Comparison of ENCODE assay signal across 10 mouse cellular contexts in the genomic region with DNA sequence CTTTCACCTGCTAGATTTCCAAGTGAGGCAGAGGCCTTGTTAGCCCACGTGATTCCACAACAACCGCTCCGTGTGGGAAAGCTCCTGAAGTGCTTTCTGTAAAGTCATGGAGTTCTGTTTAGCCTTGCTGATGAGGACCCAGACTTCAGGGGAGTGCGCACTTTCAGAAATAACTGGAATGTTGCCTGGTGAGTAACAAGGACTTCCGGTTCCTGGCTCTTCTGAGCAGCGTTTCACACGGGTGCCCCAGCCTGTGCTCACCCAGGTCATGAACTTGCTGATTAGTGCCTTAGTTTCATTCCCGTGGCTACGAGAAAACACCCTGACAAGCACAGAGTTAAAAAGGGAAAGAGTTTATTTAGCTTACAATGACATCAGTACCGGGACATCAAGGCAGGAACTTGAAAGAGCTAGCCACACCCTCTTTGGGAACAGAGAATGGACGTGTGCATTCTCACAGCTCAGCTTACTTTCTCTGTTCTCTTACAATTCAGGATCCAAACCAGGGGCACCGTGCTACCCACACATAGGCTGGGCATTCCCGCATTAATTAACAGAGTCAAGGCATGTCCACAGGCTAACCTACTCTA.
DNase-seq lines count a peak whose midpoint lies in the region; ATAC-seq and TF ChIP-seq lines count a peak whose summit lies in the region.
"Had no signal": no experiment of that assay in that cellular context is flagged by ENCODE, and none has a peak within 500 bp of the region (broad histone marks: within the 10 kb centered on the region; RNA-seq: fewer than 3 reads in every experiment).

No protein-coding gene starts in this region.

- no peak for DNase-seq in hindbrain, embryonic 14.5 days (ENCODE audit: low spot score)
- peak; percentile 87 for DNase-seq in fibroblast of lung, adult 2 months (ENCODE audit: low read depth)
- DNase-seq in kidney, adult 18-20 months: peak; percentile 31
- DNase-seq in lung, postnatal 36 days: peak; percentile 66
- no peak for DNase-seq in urinary bladder, postnatal 4 days (ENCODE audit: low spot score in 2 of 2)
- DNase-seq in ovary, adult 18-20 months (ENCODE audit: low spot score): no peak
- DNase-seq in thymus, adult 2 months: no peak
- DNase-seq: thymus, postnatal 25 days had no signal

- 0 out of 2 replicates have a peak, but pooled peaks have one; percentile 38 for ATAC-seq in hindbrain, embryonic 12.5 days (ENCODE audit: low FRiP score)
- no peak for ATAC-seq in hindbrain, embryonic 14.5 days (ENCODE audit: low FRiP score)

- no peak overlapping the region for H3K9ac ChIP-seq in hindbrain, embryonic 12.5 days
- H3K9ac ChIP-seq in hindbrain, embryonic 14.5 days: no peak overlapping the region

- no peak overlapping the region for H3K4me3 ChIP-seq in hindbrain, embryonic 12.5 days
- no peak overlapping the region for H3K4me3 ChIP-seq in hindbrain, embryonic 14.5 days (replicated peaks; ENCODE audit: low read length)
- H3K4me3 ChIP-seq in thymus, adult 2 months (ENCODE audit: control insufficient read depth, insufficient read depth, low read length): no peak overlapping the region

- TF ChIP-seq POLR2A in thymus, adult 2 months (IDR thresholded peaks at IDR 0.05; ENCODE audit: control insufficient read depth, extremely low read depth, insufficient read depth, low read length, poor library complexity): no peak

- H3K4me2 ChIP-seq in hindbrain, embryonic 12.5 days (replicated peaks): no peak overlapping the region
- no peak overlapping the region for H3K4me2 ChIP-seq in hindbrain, embryonic 14.5 days (replicated peaks)

- no peak overlapping the region for H3K27ac ChIP-seq in hindbrain, embryonic 12.5 days
- H3K27ac ChIP-seq in hindbrain, embryonic 14.5 days: no peak overlapping the region
- H3K27ac ChIP-seq in thymus, adult 2 months (ENCODE audit: control insufficient read depth, insufficient read depth, low read length): no peak overlapping the region

- 56% methylated on average over 13 of the region's 13 CpGs for WGBS in hindbrain, embryonic 12.5 days
- WGBS in hindbrain, embryonic 14.5 days: 51% methylated on average over 13 of the region's 13 CpGs
- WGBS in thymus, adult 2 months: 77% methylated on average over 13 of the region's 13 CpGs

- H3K4me1 ChIP-seq in hindbrain, embryonic 12.5 days: no peaks in the 10 kb centered on the region
- H3K4me1 ChIP-seq in hindbrain, embryonic 14.5 days (replicated peaks; ENCODE audit: control insufficient read depth, insufficient read depth, low read length): no peaks in the 10 kb centered on the region
- H3K4me1 ChIP-seq in thymus, adult 2 months (replicated peaks; ENCODE audit: control insufficient read depth, insufficient read depth, low read length): no peaks in the 10 kb centered on the region

- TF ChIP-seq CTCF in thymus, adult 2 months (IDR thresholded peaks at IDR 0.05; ENCODE audit: borderline replicate concordance, control insufficient read depth, extremely low read depth, insufficient read depth, low read length, poor library complexity): no peak

- no peaks in the 10 kb centered on the region for H3K27me3 ChIP-seq in hindbrain, embryonic 12.5 days
- H3K27me3 ChIP-seq in hindbrain, embryonic 14.5 days (ENCODE audit: control insufficient read depth, insufficient read depth, low read length): no peaks in the 10 kb centered on the region
- H3K27me3 ChIP-seq in thymus, adult 2 months (ENCODE audit: control insufficient read depth, insufficient read depth, low read length): no peaks in the 10 kb centered on the region

- no peaks in the 10 kb centered on the region for H3K9me3 ChIP-seq in hindbrain, embryonic 12.5 days (replicated peaks)
- H3K9me3 ChIP-seq in hindbrain, embryonic 14.5 days (ENCODE audit: control insufficient read depth, low read length): no peaks in the 10 kb centered on the region

- H3K36me3 ChIP-seq in hindbrain, embryonic 12.5 days: no peaks in the 10 kb centered on the region
- H3K36me3 ChIP-seq in hindbrain, embryonic 14.5 days (replicated peaks; ENCODE audit: control insufficient read depth, insufficient read depth): no peaks in the 10 kb centered on the region
- H3K36me3 ChIP-seq in thymus, adult 2 months (ENCODE audit: control insufficient read depth, insufficient read depth, low read length): no peaks in the 10 kb centered on the region
- H3K36me3 ChIP-seq: G1E had no signal

Comparison
In these comparisons a context has a peak if more than half of its experiments do, and no peak if none do; other contexts are left out.
1. DNase-seq: peak in fibroblast of lung, adult 2 months (single experiment), kidney, adult 18-20 months (single experiment) and lung, postnatal 36 days (single experiment); none in hindbrain, embryonic 14.5 days (single experiment), urinary bladder, postnatal 4 days (0 of 2), ovary, adult 18-20 months (single experiment) and thymus, adult 2 months (single experiment).